Mouse (Mus musculus) thymus, adult 2 months (tissue): ENCODE data around the gene Epha2.

Experiments used
- CTCF ChIP-seq: fragments of 200-500 bp; IDR thresholded peaks from 2 replicates; pipeline ENCODE4 v1.5.1; 2012; ENCODE audit warnings: mild to moderate bottlenecking, control low read depth, low read length, moderate library complexity, borderline replicate concordance; ENCODE audit not compliant: control insufficient read depth, poor library complexity, insufficient read depth; ENCODE audit errors: extremely low read depth
- POLR2A ChIP-seq: fragments of 200-500 bp; IDR thresholded peaks from 2 replicates; pipeline ENCODE4 v1.6.1; 2012; ENCODE audit warnings: mild to moderate bottlenecking, low read length, control low read depth, moderate library complexity; ENCODE audit not compliant: control insufficient read depth, poor library complexity, insufficient read depth; ENCODE audit errors: extremely low read depth

GRCm38 (mm10) chr4:141252641-141253040 is 48.4 kb upstream of the Epha2 start:
- TF ChIP-seq POLR2A, result no peak
- no peak for TF ChIP-seq CTCF
